Mouse (Mus musculus): ENCODE measurements at regions not wholly inside any gene's neighbourhood (a gene's known extent, or its start where the extent isn't known, plus 50 kb on each side); places are given as distances from the start of the nearest gene placed in this dataset.

GRCm38 (mm10) chr8:93591608-93592301 lies 56.1 kb upstream of the Ces5a start:
- H3K9me3 ChIP-seq (replicated peaks), result no peaks in the 10 kb centered on the region
- H3K4me1 ChIP-seq, result no peaks in the 10 kb centered on the region
- no peak overlapping the region for H3K4me3 ChIP-seq (replicated peaks)
- no peak overlapping the region for H3K4me2 ChIP-seq (replicated peaks)
- H3K27ac ChIP-seq (replicated peaks), result no peak overlapping the region
- no peak for ATAC-seq (ENCODE audit: insufficient number of reproducible peaks, low FRiP score, low TSS enrichment, low read depth)
- 32% methylated on average over 9 of the region's 9 CpGs for WGBS
- H3K9ac ChIP-seq, result no peak overlapping the region
- H3K27me3 ChIP-seq, result no peaks in the 10 kb centered on the region
- no peaks in the 10 kb centered on the region for H3K36me3 ChIP-seq

GRCm38 (mm10) chr8:93592302-93592651 lies 56.6 kb upstream of the Ces5a start:
- ATAC-seq (ENCODE audit: insufficient number of reproducible peaks, low FRiP score, low TSS enrichment, low read depth), result no peak
- no peak overlapping the region for H3K27ac ChIP-seq (replicated peaks)
- no peaks in the 10 kb centered on the region for H3K27me3 ChIP-seq
- no peak overlapping the region for H3K4me2 ChIP-seq (replicated peaks)
- 23% methylated on average over 3 of the region's 3 CpGs for WGBS
- no peaks in the 10 kb centered on the region for H3K9me3 ChIP-seq (replicated peaks)
- no peaks in the 10 kb centered on the region for H3K4me1 ChIP-seq
- H3K36me3 ChIP-seq, result no peaks in the 10 kb centered on the region
- H3K4me3 ChIP-seq (replicated peaks), result no peak overlapping the region
- no peak overlapping the region for H3K9ac ChIP-seq

GRCm38 (mm10) chr8:93598613-93599121 lies 63.0 kb upstream of the Ces5a start:
- no peak; the same call in 1 of the 2 replicates for ATAC-seq (ENCODE audit: insufficient number of reproducible peaks, low FRiP score, low TSS enrichment, low read depth)
- no peak overlapping the region for H3K9ac ChIP-seq
- WGBS, result 51% methylated on average over 11 of the region's 11 CpGs
- no peaks in the 10 kb centered on the region for H3K27me3 ChIP-seq
- no peak overlapping the region for H3K4me2 ChIP-seq (replicated peaks)
- H3K4me3 ChIP-seq (replicated peaks), result no peak overlapping the region
- H3K9me3 ChIP-seq (replicated peaks), result no peaks in the 10 kb centered on the region
- peaks cover 3% of the 10 kb centered on the region; the same call in 1 of the 2 replicates for H3K4me1 ChIP-seq
- H3K27ac ChIP-seq (replicated peaks), result no peak overlapping the region
- no peaks in the 10 kb centered on the region for H3K36me3 ChIP-seq

- Histone ChIP-seq H3K4me1 (peaks cover 3% of the 10 kb centered on the region; the same call in 1 of the 2 replicates), H3K27ac (replicated peaks) (no peak overlapping the region), H3K4me3 (replicated peaks) (no peak overlapping the region), H3K4me2 (replicated peaks) (no peak overlapping the region), H3K27me3 (no peaks in the 10 kb centered on the region), H3K9ac (no peak overlapping the region), H3K9me3 (replicated peaks) (no peaks in the 10 kb centered on the region), H3K36me3 (no peaks in the 10 kb centered on the region)
- no peak for ATAC-seq (ENCODE audit: insufficient number of reproducible peaks, low FRiP score, low TSS enrichment, low read depth)
- WGBS, result 50% methylated on average over 9 of the region's 9 CpGs
Measured at GRCm38 (mm10) chr8:93599306-93599705, 63.7 kb upstream of the Ces5a start.

GRCm38 (mm10) chr8:93599776-93600175 lies 64.1 kb upstream of the Ces5a start:
- peak; percentile 69; the same call in 1 of the 2 replicates for ATAC-seq (ENCODE audit: insufficient number of reproducible peaks, low FRiP score, low TSS enrichment, low read depth)
- 33% methylated on average over 8 of the region's 8 CpGs for WGBS
- no peak overlapping the region for H3K27ac ChIP-seq (replicated peaks)
- no peaks in the 10 kb centered on the region for H3K36me3 ChIP-seq
- H3K4me1 ChIP-seq, result peaks cover 3% of the 10 kb centered on the region; the same call in 1 of the 2 replicates
- H3K4me3 ChIP-seq (replicated peaks), result no peak overlapping the region
- no peaks in the 10 kb centered on the region for H3K27me3 ChIP-seq
- no peak overlapping the region for H3K9ac ChIP-seq
- H3K4me2 ChIP-seq (replicated peaks), result no peak overlapping the region
- H3K9me3 ChIP-seq (replicated peaks), result no peaks in the 10 kb centered on the region

GRCm38 (mm10) chr8:93626807-93627526 lies 91.3 kb upstream of the Ces5a start:
- Histone ChIP-seq H3K36me3 (no peaks in the 10 kb centered on the region), H3K4me3 (replicated peaks) (no peak overlapping the region; the same call in 1 of the 2 replicates), H3K4me2 (replicated peaks) (peak overlapping the region; percentile 33), H3K27me3 (no peaks in the 10 kb centered on the region), H3K4me1 (peaks cover 9% of the 10 kb centered on the region; the same call in 1 of the 2 replicates), H3K9ac (no peak overlapping the region), H3K9me3 (replicated peaks) (no peaks in the 10 kb centered on the region), H3K27ac (replicated peaks) (no peak overlapping the region)
- peak; percentile 75; the same call in 1 of the 2 replicates for ATAC-seq (ENCODE audit: insufficient number of reproducible peaks, low FRiP score, low TSS enrichment, low read depth)
- 26% methylated on average over 18 of the region's 18 CpGs for WGBS

GRCm38 (mm10) chr8:93627626-93628025 lies 92.0 kb upstream of the Ces5a start:
- Histone ChIP-seq H3K4me3 (replicated peaks) (no peak overlapping the region), H3K27me3 (no peaks in the 10 kb centered on the region), H3K9ac (no peak overlapping the region), H3K9me3 (replicated peaks) (no peaks in the 10 kb centered on the region), H3K4me1 (peaks cover 9% of the 10 kb centered on the region; the same call in 1 of the 2 replicates), H3K4me2 (replicated peaks) (no peak overlapping the region), H3K36me3 (no peaks in the 10 kb centered on the region), H3K27ac (replicated peaks) (no peak overlapping the region)
- ATAC-seq (ENCODE audit: insufficient number of reproducible peaks, low FRiP score, low TSS enrichment, low read depth), result no peak
- 76% methylated on average over 6 of the region's 6 CpGs for WGBS

GRCm38 (mm10) chr8:93632896-93633295 lies 97.3 kb upstream of the Ces5a start:
- Histone ChIP-seq H3K4me2 (replicated peaks) (no peak overlapping the region), H3K36me3 (no peaks in the 10 kb centered on the region), H3K4me3 (replicated peaks) (no peak overlapping the region), H3K27ac (replicated peaks) (no peak overlapping the region), H3K9me3 (replicated peaks) (no peaks in the 10 kb centered on the region), H3K27me3 (no peaks in the 10 kb centered on the region), H3K4me1 (no peaks in the 10 kb centered on the region), H3K9ac (no peak overlapping the region)
- WGBS, result 57% methylated on average over 8 of the region's 8 CpGs
- no peak for ATAC-seq (ENCODE audit: insufficient number of reproducible peaks, low FRiP score, low TSS enrichment, low read depth)

GRCm38 (mm10) chr8:93642770-93643169 lies 107.1 kb upstream of the Ces5a start:
- H3K4me2 ChIP-seq (replicated peaks), result no peak overlapping the region
- ATAC-seq (ENCODE audit: insufficient number of reproducible peaks, low FRiP score, low TSS enrichment, low read depth), result no peak
- H3K27me3 ChIP-seq, result no peaks in the 10 kb centered on the region
- H3K9me3 ChIP-seq (replicated peaks), result no peaks in the 10 kb centered on the region
- H3K27ac ChIP-seq (replicated peaks), result no peak overlapping the region
- H3K36me3 ChIP-seq, result no peaks in the 10 kb centered on the region
- H3K4me1 ChIP-seq, result no peaks in the 10 kb centered on the region
- H3K9ac ChIP-seq, result no peak overlapping the region
- 60% methylated on average over 2 of the region's 2 CpGs for WGBS
- no peak overlapping the region for H3K4me3 ChIP-seq (replicated peaks)

- no peaks in the 10 kb centered on the region for H3K36me3 ChIP-seq
- ATAC-seq (ENCODE audit: insufficient number of reproducible peaks, low FRiP score, low TSS enrichment, low read depth), result no peak
- H3K9me3 ChIP-seq (replicated peaks), result no peaks in the 10 kb centered on the region
- H3K27ac ChIP-seq (replicated peaks), result no peak overlapping the region
- no peak overlapping the region for H3K9ac ChIP-seq
- WGBS, result 73% methylated on average over 4 of the region's 4 CpGs
- H3K27me3 ChIP-seq, result no peaks in the 10 kb centered on the region
- H3K4me1 ChIP-seq, result no peaks in the 10 kb centered on the region
- no peak overlapping the region for H3K4me2 ChIP-seq (replicated peaks)
- H3K4me3 ChIP-seq (replicated peaks), result no peak overlapping the region
Measured at GRCm38 (mm10) chr8:93643471-93644215, 108.0 kb upstream of the Ces5a start.

- no peak overlapping the region for H3K4me3 ChIP-seq (replicated peaks)
- H3K4me2 ChIP-seq (replicated peaks), result no peak overlapping the region
- H3K27ac ChIP-seq (replicated peaks), result no peak overlapping the region
- no peak overlapping the region for H3K9ac ChIP-seq
- no peak for ATAC-seq (ENCODE audit: insufficient number of reproducible peaks, low FRiP score, low TSS enrichment, low read depth)
- H3K27me3 ChIP-seq, result no peaks in the 10 kb centered on the region
- no peaks in the 10 kb centered on the region for H3K9me3 ChIP-seq (replicated peaks)
- no peaks in the 10 kb centered on the region for H3K4me1 ChIP-seq
- H3K36me3 ChIP-seq, result no peaks in the 10 kb centered on the region
- WGBS, result 89% methylated on average over 2 of the region's 2 CpGs
Measured at GRCm38 (mm10) chr8:93653421-93653820, 117.8 kb upstream of the Ces5a start.

All from embryonic facial prominence, embryonic 15.5 days (tissue).